Mouse (Mus musculus) embryonic facial prominence, embryonic 11.5 days (tissue): ENCODE measurements around the gene Trpm5. TPM values are rescaled to one million over a fixed set of nuclear protein-coding genes. Genes with fewer than 3 reads are reported as not detected.
A peak's percentile ranks its signal among the peaks of the same experiment; 100 is the strongest.

Experiments
- ATAC-seq: fragments of 200-750 bp; cut with Nextera tagmentation; replicated peaks from 2 replicates; pipeline ENCODE4 v1.8.0; 2017; ENCODE audit warnings: low read depth; ENCODE audit not compliant: insufficient number of reproducible peaks, low FRiP score, low TSS enrichment
- DNase-seq: peaks from one replicate; pipeline ENCODE4 v3.0.0-alpha.2; 2015; ENCODE audit warnings: low spot score
- H3K27ac ChIP-seq: fragments of 300-500 bp; sonication (generic); replicated peaks from 2 replicates; pipeline ENCODE4 v1.5.1; 2014; ENCODE audit warnings: mild to moderate bottlenecking, low read depth, low read length, control low read depth
- H3K27me3 ChIP-seq: fragments of 300-500 bp; sonication (generic); 2 replicates; pipeline ENCODE4 v1.6.1; 2014; ENCODE audit warnings: mild to moderate bottlenecking, low read length, moderate library complexity, mixed read lengths; ENCODE audit not compliant: control insufficient read depth, insufficient read depth
- H3K36me3 ChIP-seq: fragments of 300-500 bp; sonication (generic); replicated peaks from 2 replicates; pipeline ENCODE4 v1.6.1; 2014; ENCODE audit warnings: low read depth, mild to moderate bottlenecking, low read length, moderate library complexity, mixed read lengths; ENCODE audit not compliant: control insufficient read depth, insufficient read depth
- H3K4me1 ChIP-seq: fragments of 300-500 bp; sonication (generic); 2 replicates; pipeline ENCODE4 v1.6.1; 2014; ENCODE audit warnings: low read length, mixed read lengths; ENCODE audit not compliant: control insufficient read depth, insufficient read depth
- H3K4me2 ChIP-seq: fragments of 300-500 bp; sonication (generic); 2 replicates; pipeline ENCODE4 v1.6.1; 2014; ENCODE audit warnings: low read depth, mild to moderate bottlenecking, control low read depth, low read length, moderate library complexity
- H3K4me3 ChIP-seq: fragments of 300-500 bp; sonication (generic); 2 replicates; pipeline ENCODE4 v1.5.1; 2014; ENCODE audit warnings: low read depth, low read length, control low read depth
- H3K9ac ChIP-seq: fragments of 300-500 bp; sonication (generic); replicated peaks from 2 replicates; pipeline ENCODE4 v1.6.1; 2014; ENCODE audit warnings: mild to moderate bottlenecking, control low read depth, low read length
- H3K9me3 ChIP-seq: fragments of 300-500 bp; sonication (generic); replicated peaks from 2 replicates; pipeline ENCODE4 v1.6.1; 2016; ENCODE audit warnings: mild to moderate bottlenecking, low read length, inconsistent platforms, mixed read lengths; ENCODE audit not compliant: control insufficient read depth
- whole genome bisulfite sequencing: fragments of 180-500 bp; shearing (Covaris S2); extraction: QIAGEN DNeasy Blood & Tissue Kit; methylation state at CpG from one replicate; pipeline ENCODE4 v1.1.7; 2014; 5-methylcytosine and 5-hydroxymethylcytosine counted together
- polyA plus RNA-seq: library from polyadenylated mRNA; unstranded; fragments of >200 nt; fragmentation: Nextera tagmentation; extraction: Ambion mirVana; gene quantifications from 2 replicates; pipeline ENCODE4 v1.2.1, GENCODE M21; 2014

The Trpm5 gene
- polyA plus RNA-seq, 1 experiment from 2014 or later = 1.1 TPM

- 63% methylated on average over 1 of the region's 1 CpGs for WGBS
Observed at GRCm38 (mm10) chr7:143110803-143111202, 16.4 kb upstream of the Trpm5 start.

GRCm38 (mm10) chr7:143109696-143110095 is 15.3 kb upstream of the Trpm5 start:
- no peak for DNase-seq
- H3K27me3 ChIP-seq = peaks cover 41% of the 10 kb centered on the region
- WGBS = 37% methylated on average over 3 of the region's 3 CpGs
- no peak overlapping the region for H3K4me3 ChIP-seq
- no peak overlapping the region for H3K4me2 ChIP-seq
- H3K36me3 ChIP-seq = no peaks in the 10 kb centered on the region
- no peak overlapping the region for H3K27ac ChIP-seq
- H3K4me1 ChIP-seq = peaks cover 6% of the 10 kb centered on the region
- ATAC-seq = 0 out of 2 replicates have a peak, but pooled peaks have one; percentile 36
- no peak overlapping the region for H3K9ac ChIP-seq
- no peaks in the 10 kb centered on the region for H3K9me3 ChIP-seq

More at GRCm38 (mm10) chr7:143110803-143111202, 16.4 kb upstream of the Trpm5 start:
- ATAC-seq (no peak), DNase-seq (no peak)
- H3K4me1 ChIP-seq = peaks cover 6% of the 10 kb centered on the region
- no peak overlapping the region for H3K9ac ChIP-seq
- H3K9me3 ChIP-seq = no peaks in the 10 kb centered on the region
- H3K36me3 ChIP-seq = no peaks in the 10 kb centered on the region
- H3K27ac ChIP-seq = no peak overlapping the region
- no peak overlapping the region for H3K4me3 ChIP-seq
- H3K27me3 ChIP-seq = peaks cover 35% of the 10 kb centered on the region
- no peak overlapping the region for H3K4me2 ChIP-seq

DNA sequence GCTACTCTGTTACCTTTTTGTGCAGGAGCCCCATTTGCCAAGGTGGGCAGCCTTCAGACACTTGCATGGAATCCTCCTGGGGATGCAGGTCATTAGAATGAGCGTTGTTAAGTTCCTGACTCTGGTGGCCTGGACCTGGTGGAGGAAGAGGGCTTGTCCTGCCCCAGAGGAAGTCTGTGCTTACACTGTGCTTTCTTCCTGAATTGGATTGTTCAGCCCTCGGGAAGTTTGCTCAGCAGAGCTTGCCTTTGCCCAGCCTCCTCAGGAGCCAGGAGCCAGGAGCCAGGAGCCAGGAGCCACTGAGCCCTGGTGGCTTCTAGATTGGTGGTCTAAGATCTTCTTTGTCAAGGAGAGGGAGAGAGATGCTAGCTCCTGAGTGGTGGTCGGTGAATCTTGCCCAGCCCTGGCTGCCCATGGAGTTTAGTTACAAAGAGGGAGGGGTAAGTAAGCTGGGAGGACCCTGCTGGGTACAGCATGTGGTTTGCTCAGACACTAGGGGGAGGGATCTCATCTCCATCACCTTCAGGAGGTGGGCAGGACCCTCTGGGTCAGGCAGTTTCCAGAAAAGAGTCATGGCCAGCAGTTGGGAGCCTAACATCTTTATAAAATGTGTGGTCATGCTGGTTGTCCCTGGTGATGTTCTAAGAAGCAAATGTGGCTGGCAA is 14.7 kb upstream of the Trpm5 start:
- Histone ChIP-seq H3K4me2 (no peak overlapping the region), H3K36me3 (no peaks in the 10 kb centered on the region), H3K4me3 (no peak overlapping the region), H3K27ac (no peak overlapping the region), H3K4me1 (peaks cover 6% of the 10 kb centered on the region), H3K9ac (no peak overlapping the region), H3K27me3 (peaks cover 41% of the 10 kb centered on the region), H3K9me3 (no peaks in the 10 kb centered on the region)
- DNase-seq (no peak), ATAC-seq (no peak)
- 26% methylated on average over 3 of the region's 3 CpGs for WGBS

DNA sequence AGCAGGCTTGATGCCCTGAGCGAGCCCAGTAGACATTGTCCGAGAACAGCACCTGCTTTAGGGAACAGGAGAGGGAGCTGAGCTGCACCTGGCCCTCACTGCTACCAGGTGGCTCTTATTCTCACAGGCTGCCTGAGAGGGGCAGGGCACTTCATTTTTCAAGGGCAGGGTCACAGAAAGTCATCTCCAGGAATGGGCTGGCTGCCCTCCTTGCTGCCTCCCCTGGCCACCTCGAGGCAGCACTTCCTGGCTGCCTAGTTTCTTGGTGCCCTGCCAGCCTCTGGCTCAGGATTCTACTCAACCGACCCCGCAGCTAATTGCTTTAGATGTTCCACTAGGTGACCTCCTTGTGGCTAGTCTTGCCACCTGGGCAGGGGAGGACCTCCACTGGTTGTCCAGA is 13.8 kb upstream of the Trpm5 start:
- Histone ChIP-seq H3K9me3 (no peaks in the 10 kb centered on the region), H3K4me1 (peaks cover 6% of the 10 kb centered on the region), H3K9ac (no peak overlapping the region), H3K27ac (no peak overlapping the region), H3K27me3 (peaks cover 41% of the 10 kb centered on the region), H3K4me2 (no peak overlapping the region), H3K36me3 (no peaks in the 10 kb centered on the region), H3K4me3 (no peak overlapping the region)
- DNase-seq (no peak), ATAC-seq (no peak)
- WGBS = 36% methylated on average over 5 of the region's 5 CpGs

- no peaks in the 10 kb centered on the region for H3K36me3 ChIP-seq
- peak overlapping the region; percentile 62 for H3K4me2 ChIP-seq
- 7% methylated on average over 40 of the region's 57 CpGs for WGBS
- H3K4me3 ChIP-seq = peak overlapping the region; percentile 27
- no peak for ATAC-seq
- H3K9me3 ChIP-seq = no peaks in the 10 kb centered on the region
- peak overlapping the region; percentile 6; the same call in 1 of the 2 replicates for H3K9ac ChIP-seq
- peak; percentile 18 for DNase-seq
- H3K4me1 ChIP-seq = peaks cover 6% of the 10 kb centered on the region
- no peak overlapping the region for H3K27ac ChIP-seq
- H3K27me3 ChIP-seq = peaks cover 41% of the 10 kb centered on the region
Observed at GRCm38 (mm10) chr7:143106672-143107465, 12.4 kb upstream of the Trpm5 start.

GRCm38 (mm10) chr7:143106062-143106461 is 11.6 kb upstream of the Trpm5 start, which contains the start of gene Kcnq1:
Gene Kcnq1 (plus strand): TSS chr7:143106362.
- H3K27me3 ChIP-seq = peaks cover 41% of the 10 kb centered on the region
- 64% methylated on average over 4 of the region's 4 CpGs for WGBS
- no peak within 1 kb of the TSS for H3K27ac ChIP-seq

DNA sequence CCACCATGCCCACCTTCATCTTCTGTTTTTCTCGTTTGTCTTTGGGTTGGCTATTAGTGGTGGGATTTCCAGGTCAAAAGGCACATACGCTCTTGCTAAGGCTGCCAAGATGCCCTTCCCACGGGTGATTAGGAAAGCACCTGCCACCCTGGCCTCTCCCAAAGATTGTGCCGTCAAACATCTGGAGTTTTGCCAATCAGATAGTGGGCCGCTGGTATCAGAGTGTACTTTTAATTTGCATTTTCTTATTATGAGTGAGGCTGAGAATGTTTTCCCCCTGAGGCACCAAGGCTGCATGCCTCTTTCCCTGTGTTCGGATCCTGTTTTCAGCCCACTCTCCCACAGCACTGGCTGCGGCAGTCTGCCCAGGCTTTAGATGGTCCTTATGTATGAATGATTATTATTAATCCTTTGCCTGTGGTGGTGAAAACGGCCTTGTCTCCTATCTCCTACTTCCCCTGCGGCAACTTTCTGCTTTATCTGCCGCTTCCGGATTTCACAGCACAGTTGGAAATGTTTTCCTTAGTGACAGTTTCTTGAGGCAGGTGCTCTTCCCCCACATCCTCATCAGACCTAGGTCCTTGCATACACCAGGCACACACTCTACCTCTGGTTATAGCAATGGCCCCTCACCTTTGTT is 10.9 kb upstream of the Trpm5 start:
- no peak for ATAC-seq
- H3K9ac ChIP-seq = no peak overlapping the region
- DNase-seq = no peak
- H3K4me2 ChIP-seq = no peak overlapping the region
- peaks cover 41% of the 10 kb centered on the region for H3K27me3 ChIP-seq
- no peak overlapping the region for H3K4me3 ChIP-seq
- no peaks in the 10 kb centered on the region for H3K9me3 ChIP-seq
- no peaks in the 10 kb centered on the region for H3K36me3 ChIP-seq
- H3K4me1 ChIP-seq = peaks cover 6% of the 10 kb centered on the region
- H3K27ac ChIP-seq = no peak overlapping the region
- WGBS = 65% methylated on average over 11 of the region's 11 CpGs

More at GRCm38 (mm10) chr7:143106062-143106461, 11.6 kb upstream of the Trpm5 start, which contains the start of gene Kcnq1:
- Histone ChIP-seq H3K4me3 (peak within 1 kb of the TSS; percentile 27), H3K4me1 (peaks cover 6% of the 10 kb centered on the region), H3K9me3 (no peaks in the 10 kb centered on the region), H3K4me2 (peak within 1 kb of the TSS; percentile 62), H3K9ac (peak within 1 kb of the TSS; percentile 6; the same call in 1 of the 2 replicates), H3K36me3 (no peaks in the 10 kb centered on the region)
- no peak for ATAC-seq
- DNase-seq = no peak
